Mouse (Mus musculus): Measurements from ENCODE around the gene Gm44511.

DNA sequence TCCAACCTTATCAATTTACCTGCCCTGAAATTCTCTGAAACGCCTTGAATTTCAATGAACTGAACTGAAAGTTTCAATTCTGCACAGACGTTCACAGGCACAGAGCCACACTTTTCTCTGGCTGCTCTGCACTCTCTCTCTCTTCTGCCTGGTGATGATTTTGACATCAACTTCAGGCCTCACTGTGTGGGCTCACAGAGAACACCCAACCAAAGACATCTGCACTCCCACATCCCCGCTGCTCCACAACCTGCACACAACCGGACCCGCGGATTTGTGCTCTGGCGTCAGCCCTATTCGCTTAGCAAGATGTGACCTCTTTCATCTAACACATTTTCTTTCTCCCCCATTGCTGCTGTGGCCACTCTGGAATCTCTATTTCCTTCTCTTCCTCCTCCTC lies 18.0 kb upstream of the Gm44511 start:
- TF ChIP-seq MXI1 (IDR thresholded peaks at IDR 0.05; ENCODE audit: low read depth, low read length) (no peak), POLR2AphosphoS5 (IDR thresholded peaks at IDR 0.05; ENCODE audit: borderline replicate concordance, low read depth, low read length) (no peak), POLR2AphosphoS2 (IDR thresholded peaks at IDR 0.05; ENCODE audit: low read length) (no peak), RCOR1 (IDR thresholded peaks at IDR 0.05; ENCODE audit: low read depth, low read length) (no peak), POLR2A (IDR thresholded peaks at IDR 0.05; ENCODE audit: control insufficient read depth in 1 of 2, insufficient read depth in 1 of 2, low read depth in 1 of 2, low read length in 2 of 2, poor library complexity in 1 of 2) (no peak), CTCF (IDR thresholded peaks at IDR 0.05 in 2 of 3, conservative IDR thresholded peaks at IDR 0.05 in 1 of 3; ENCODE audit: control insufficient read depth in 1 of 3, insufficient read depth in 1 of 3, low read depth in 2 of 3, low read length in 3 of 3, poor library complexity in 1 of 3, severe bottlenecking in 1 of 3) (no peak)
